Mouse (Mus musculus): ENCODE results near the gene Triap1. TPM values are rescaled to one million over a fixed set of nuclear protein-coding genes. Genes with fewer than 3 reads are reported as not detected.

Gene Triap1
- polyA plus RNA-seq, 1 experiment from 2014 or later: 55.6 TPM

DNA sequence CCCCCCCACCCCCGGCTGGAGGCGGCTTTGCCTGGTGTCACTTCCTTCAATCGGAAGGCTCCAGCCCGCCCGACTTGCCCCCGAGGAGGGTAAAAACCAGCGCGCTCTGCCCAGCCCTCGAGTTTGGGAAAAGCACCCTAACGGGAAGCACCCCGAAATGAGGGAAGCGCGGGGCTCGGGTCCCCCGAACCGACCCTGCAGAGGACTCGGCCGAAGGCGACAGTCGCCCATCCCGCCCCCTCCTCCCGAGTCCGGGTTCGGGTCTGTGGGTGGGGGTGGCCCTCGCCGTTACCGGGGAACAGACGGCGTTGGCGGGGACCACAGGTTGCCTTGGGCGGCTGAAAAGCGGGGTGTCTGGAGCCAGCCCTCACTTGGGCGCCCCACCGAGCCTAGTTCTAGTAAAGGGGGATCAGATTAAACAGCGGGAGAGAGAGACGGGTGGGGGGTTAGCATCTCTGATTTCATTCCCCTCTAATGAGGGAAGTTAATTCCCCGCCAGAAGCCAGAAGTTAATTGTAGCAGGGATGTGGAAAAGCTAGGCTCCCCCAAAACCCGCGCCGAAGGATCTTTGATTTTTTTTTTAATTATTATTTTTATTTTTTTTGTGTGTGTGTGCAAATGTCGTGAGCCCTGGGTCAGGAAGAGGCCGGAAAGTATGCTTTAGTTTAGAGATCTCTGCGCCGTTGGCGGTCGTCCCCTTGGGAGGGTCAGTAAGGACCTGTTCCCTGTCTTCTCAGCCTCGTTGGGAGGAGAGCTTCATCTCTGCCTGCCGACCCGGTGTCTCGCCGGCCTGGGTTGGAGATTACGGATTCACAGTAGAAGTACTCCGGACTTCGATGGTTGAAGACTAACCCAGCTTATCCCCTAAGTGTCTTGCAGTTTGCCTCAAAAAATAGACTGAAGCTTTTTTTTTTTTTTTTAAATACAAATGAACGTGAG lies 13.1 kb upstream of the Triap1 start:
- no peak for DNase-seq (ENCODE audit: low spot score)
- peak; percentile 40 for ATAC-seq (ENCODE audit: insufficient read depth, low FRiP score, low TSS enrichment)
- Histone ChIP-seq H3K27ac (ENCODE audit: low read depth, low read length) (peak overlapping the region; percentile 80), H3K4me1 (ENCODE audit: control insufficient read depth, insufficient read depth, low read length) (peaks cover 19% of the 10 kb centered on the region; the same call in 1 of the 2 replicates), H3K27me3 (ENCODE audit: control insufficient read depth, insufficient read depth, low read length) (no peaks in the 10 kb centered on the region), H3K9ac (ENCODE audit: low read length) (peak overlapping the region; percentile 91), H3K9me3 (ENCODE audit: control insufficient read depth, low read length) (no peaks in the 10 kb centered on the region), H3K36me3 (ENCODE audit: control insufficient read depth, insufficient read depth, low read length) (peaks cover 13% of the 10 kb centered on the region), H3K4me3 (ENCODE audit: low read depth, low read length) (peak overlapping the region; percentile 92), H3K4me2 (ENCODE audit: low read depth) (peak overlapping the region; percentile 73)
- 1% methylated on average over 51 of the region's 55 CpGs for WGBS

DNA sequence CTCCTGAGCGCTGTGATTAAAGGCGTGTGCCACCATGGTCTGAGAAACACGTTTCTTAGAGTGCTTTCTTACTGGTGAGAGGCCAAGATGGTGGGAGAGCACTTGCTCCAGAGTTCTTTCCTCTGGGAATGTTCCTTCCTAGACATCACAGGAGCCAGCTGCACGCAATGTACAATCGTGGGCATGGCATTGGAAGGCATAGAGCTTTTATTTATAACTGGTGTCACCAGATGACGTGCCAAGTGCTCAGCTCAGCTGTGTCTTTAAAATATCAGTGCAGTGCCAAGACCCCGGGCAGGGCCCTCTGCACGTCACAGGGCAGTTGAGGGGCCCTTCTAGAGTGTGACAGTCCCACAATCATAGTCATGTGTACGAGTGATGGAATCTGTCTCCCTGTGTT lies 10.1 kb upstream of the Triap1 start:
- H3K4me2 ChIP-seq (ENCODE audit: low read depth): no peak overlapping the region
- 96% methylated on average over 9 of the region's 9 CpGs for WGBS
- no peak overlapping the region for H3K4me3 ChIP-seq (ENCODE audit: low read depth, low read length)
- no peak for ATAC-seq (ENCODE audit: insufficient read depth, low FRiP score, low TSS enrichment)
- H3K4me1 ChIP-seq (ENCODE audit: control insufficient read depth, insufficient read depth, low read length): peaks cover 18% of the 10 kb centered on the region; the same call in 1 of the 2 replicates
- no peak overlapping the region for H3K9ac ChIP-seq (ENCODE audit: low read length)
- H3K27me3 ChIP-seq (ENCODE audit: control insufficient read depth, insufficient read depth, low read length): no peaks in the 10 kb centered on the region
- peaks cover 21% of the 10 kb centered on the region for H3K36me3 ChIP-seq (ENCODE audit: control insufficient read depth, insufficient read depth, low read length)
- DNase-seq (ENCODE audit: low spot score): no peak
- no peak overlapping the region for H3K27ac ChIP-seq (ENCODE audit: low read depth, low read length)
- no peaks in the 10 kb centered on the region for H3K9me3 ChIP-seq (ENCODE audit: control insufficient read depth, low read length)

DNA sequence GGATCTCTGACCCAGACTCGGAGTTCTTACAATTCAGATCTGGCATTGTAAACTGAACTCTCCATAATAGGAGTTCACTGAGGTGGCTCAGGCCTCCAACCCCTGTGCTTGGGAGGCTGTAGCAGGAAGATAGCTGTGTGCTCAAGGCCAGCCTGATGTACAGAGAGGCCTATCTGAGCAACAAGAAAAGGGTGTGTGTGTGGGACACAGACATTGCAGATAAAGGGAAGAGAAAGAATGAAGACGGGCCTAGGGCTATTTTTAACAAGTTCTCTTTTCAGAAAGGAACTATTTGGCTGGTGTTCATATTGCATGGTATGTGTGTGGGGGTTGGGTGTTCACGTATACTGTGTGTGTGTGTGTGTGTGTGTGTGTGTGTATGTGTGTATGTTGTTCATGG lies 7.4 kb upstream of the Triap1 start:
- Histone ChIP-seq H3K9ac (ENCODE audit: low read length) (no peak overlapping the region), H3K27me3 (ENCODE audit: control insufficient read depth, insufficient read depth, low read length) (no peaks in the 10 kb centered on the region), H3K36me3 (ENCODE audit: control insufficient read depth, insufficient read depth, low read length) (peaks cover 21% of the 10 kb centered on the region), H3K4me3 (ENCODE audit: low read depth, low read length) (no peak overlapping the region), H3K9me3 (ENCODE audit: control insufficient read depth, low read length) (no peaks in the 10 kb centered on the region), H3K27ac (ENCODE audit: low read depth, low read length) (no peak overlapping the region), H3K4me2 (ENCODE audit: low read depth) (no peak overlapping the region), H3K4me1 (ENCODE audit: control insufficient read depth, insufficient read depth, low read length) (peaks cover 11% of the 10 kb centered on the region; the same call in 1 of the 2 replicates)
- 90% methylated on average over 3 of the region's 3 CpGs for WGBS
- no peak for ATAC-seq (ENCODE audit: insufficient read depth, low FRiP score, low TSS enrichment)
- DNase-seq (ENCODE audit: low spot score): no peak

DNA sequence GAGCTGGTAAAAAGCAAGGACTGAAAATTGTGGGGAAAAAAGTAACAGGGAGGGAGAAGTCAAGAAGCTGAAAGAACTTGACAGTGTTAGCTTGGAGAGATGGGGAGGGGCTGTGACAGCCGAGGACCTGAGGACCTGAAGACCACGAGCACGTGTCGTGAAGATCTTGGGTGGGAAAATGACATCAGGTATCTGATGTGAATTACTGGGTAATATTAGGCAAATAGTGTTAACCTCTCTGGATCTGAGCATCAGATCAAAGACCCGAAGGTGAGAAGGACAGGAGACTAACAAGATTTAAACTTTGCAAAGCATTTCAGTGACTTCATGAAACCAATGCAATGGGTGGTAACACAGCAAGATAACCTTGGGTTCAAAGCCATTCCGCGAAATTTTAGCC lies 1.0 kb upstream of the Triap1 start:
- Histone ChIP-seq H3K4me1 (ENCODE audit: control insufficient read depth, insufficient read depth, low read length) (peaks cover 16% of the 10 kb centered on the region), H3K27me3 (ENCODE audit: control insufficient read depth, insufficient read depth, low read length) (no peaks in the 10 kb centered on the region), H3K4me2 (ENCODE audit: low read depth) (peak overlapping the region; percentile 55), H3K36me3 (ENCODE audit: control insufficient read depth, insufficient read depth, low read length) (peaks cover 6% of the 10 kb centered on the region), H3K9me3 (ENCODE audit: control insufficient read depth, low read length) (no peaks in the 10 kb centered on the region), H3K4me3 (ENCODE audit: low read depth, low read length) (peak overlapping the region; percentile 77; the same call in 1 of the 2 replicates), H3K9ac (ENCODE audit: low read length) (no peak overlapping the region), H3K27ac (ENCODE audit: low read depth, low read length) (no peak overlapping the region)
- DNase-seq (ENCODE audit: low spot score) (no peak), ATAC-seq (ENCODE audit: insufficient read depth, low FRiP score, low TSS enrichment) (no peak)
- WGBS: 34% methylated on average over 7 of the region's 7 CpGs

DNA sequence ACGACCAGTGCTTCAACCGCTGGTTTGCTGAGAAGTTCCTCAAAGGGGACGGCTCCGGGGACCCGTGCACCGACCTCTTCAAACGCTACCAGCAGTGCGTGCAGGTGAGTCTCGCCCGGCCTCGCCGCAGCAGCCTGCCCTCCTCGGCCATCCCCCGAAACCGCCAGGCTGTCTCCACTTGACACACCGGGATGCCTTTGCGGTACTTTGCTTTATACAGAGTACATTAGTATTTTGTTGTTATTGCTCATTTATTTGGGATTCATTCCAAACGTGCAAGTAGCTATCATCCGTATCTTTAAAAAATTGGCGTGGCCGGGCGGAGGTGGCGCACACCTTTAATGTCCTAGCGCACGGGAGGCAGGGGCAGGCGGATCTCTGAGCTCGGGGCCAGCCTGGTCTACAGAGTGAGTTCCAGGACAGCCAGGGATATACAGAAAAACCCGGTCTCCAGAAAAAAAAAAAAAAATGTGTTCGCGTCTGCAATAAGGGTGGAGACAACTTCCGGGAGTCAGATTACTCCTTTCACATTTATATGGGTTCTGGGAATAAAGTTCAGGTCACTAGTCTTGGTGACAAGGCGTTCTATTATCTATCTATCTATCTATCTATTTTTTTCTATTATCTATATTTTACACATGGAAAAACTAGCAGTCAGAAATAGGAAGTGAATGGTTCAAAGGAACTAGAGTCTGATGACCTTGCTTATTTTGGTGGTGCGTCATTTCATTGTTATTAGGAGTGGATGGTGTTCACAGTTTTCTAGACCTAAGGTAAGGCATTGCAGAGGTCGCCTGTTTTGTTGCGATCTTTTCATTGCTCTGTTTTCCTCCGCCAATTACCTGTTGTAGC lies 515 bp downstream of the Triap1 start:
- WGBS: 13% methylated on average over 36 of the region's 36 CpGs
- H3K36me3 ChIP-seq (ENCODE audit: control insufficient read depth, insufficient read depth, low read length): peaks cover 9% of the 10 kb centered on the region
- H3K9ac ChIP-seq (ENCODE audit: low read length): peak overlapping the region; percentile 90
- peak overlapping the region; percentile 55 for H3K4me2 ChIP-seq (ENCODE audit: low read depth)
- no peak for DNase-seq (ENCODE audit: low spot score)
- no peaks in the 10 kb centered on the region for H3K27me3 ChIP-seq (ENCODE audit: control insufficient read depth, insufficient read depth, low read length)
- H3K4me3 ChIP-seq (ENCODE audit: low read depth, low read length): peak overlapping the region; percentile 77
- H3K27ac ChIP-seq (ENCODE audit: low read depth, low read length): no peak overlapping the region
- no peaks in the 10 kb centered on the region for H3K9me3 ChIP-seq (ENCODE audit: control insufficient read depth, low read length)
- no peak for ATAC-seq (ENCODE audit: insufficient read depth, low FRiP score, low TSS enrichment)
- peaks cover 16% of the 10 kb centered on the region for H3K4me1 ChIP-seq (ENCODE audit: control insufficient read depth, insufficient read depth, low read length)

DNA sequence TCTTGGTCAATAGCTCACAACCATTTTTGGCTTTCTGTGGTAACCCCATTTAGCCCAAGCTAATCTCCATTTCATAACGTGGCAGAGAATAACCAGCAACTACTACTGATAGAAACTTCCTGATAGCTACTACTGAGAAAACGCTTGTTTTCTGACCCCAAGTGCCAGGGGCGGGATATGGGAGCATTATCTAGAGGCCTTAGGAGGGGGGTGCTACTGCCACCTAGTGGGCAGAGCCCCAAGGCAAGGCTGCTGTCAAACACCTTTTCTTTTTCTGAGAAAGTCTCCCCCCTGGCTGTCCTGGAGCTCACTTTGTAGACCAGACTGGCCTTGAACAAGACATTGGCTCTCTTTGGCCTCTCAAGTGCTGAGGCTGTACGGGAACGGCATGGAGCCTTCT lies 6.5 kb downstream of the Triap1 start:
- ATAC-seq (ENCODE audit: insufficient read depth, low FRiP score, low TSS enrichment) (no peak), DNase-seq (ENCODE audit: low spot score) (peak; percentile 83)
- WGBS: 4% methylated on average over 5 of the region's 5 CpGs
- H3K27ac ChIP-seq (ENCODE audit: low read depth, low read length): no peak overlapping the region
- H3K4me1 ChIP-seq (ENCODE audit: control insufficient read depth, insufficient read depth, low read length): peaks cover 11% of the 10 kb centered on the region
- no peak overlapping the region; the same call in 1 of the 2 replicates for H3K9ac ChIP-seq (ENCODE audit: low read length)
- peak overlapping the region; percentile 89 for H3K4me3 ChIP-seq (ENCODE audit: low read depth, low read length)
- H3K4me2 ChIP-seq (ENCODE audit: low read depth): peak overlapping the region; percentile 67
- peaks cover 9% of the 10 kb centered on the region for H3K36me3 ChIP-seq (ENCODE audit: control insufficient read depth, insufficient read depth, low read length)
- no peaks in the 10 kb centered on the region for H3K27me3 ChIP-seq (ENCODE audit: control insufficient read depth, insufficient read depth, low read length)
- no peaks in the 10 kb centered on the region for H3K9me3 ChIP-seq (ENCODE audit: control insufficient read depth, low read length)

DNA sequence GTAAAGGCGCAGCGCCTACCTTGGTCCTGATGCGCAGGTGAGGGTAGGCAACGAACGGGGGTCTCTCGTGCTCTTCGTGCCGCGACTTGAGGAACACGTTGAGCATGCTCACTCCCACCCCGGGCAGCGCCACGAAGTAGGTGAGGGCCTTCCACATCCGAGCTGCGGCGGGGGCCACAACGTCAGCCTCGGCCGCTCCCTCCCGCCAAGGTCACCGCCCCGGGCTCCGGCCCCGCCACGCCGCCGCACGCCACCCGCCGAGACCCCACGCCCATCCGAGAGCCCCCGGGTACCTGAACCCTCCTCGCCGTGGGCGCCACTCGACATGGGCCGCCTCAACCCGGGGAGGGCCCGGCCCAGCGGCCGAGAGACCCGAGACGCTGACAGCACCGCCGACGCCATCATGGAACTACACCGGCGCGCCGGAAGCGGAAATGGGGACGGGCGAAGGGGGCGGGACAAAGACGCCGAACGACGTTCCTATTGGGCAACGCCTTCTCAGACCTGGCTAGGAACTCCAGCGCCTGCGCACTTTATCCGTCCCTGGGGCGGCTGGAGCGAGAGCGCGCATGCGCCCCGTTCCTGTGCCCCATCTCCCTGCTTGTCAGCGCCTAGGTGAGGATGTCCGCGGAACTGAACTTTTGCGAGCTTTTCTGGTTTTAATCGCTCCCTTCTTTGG lies 7.7 kb downstream of the Triap1 start, which contains the start of gene Cox6a1:
TSS of gene Cox6a1 (minus strand) at position 436 of the 679 bp plus-strand sequence.
- H3K9me3 ChIP-seq (ENCODE audit: control insufficient read depth, low read length): no peaks in the 10 kb centered on the region
- peak; percentile 93 for ATAC-seq (ENCODE audit: insufficient read depth, low FRiP score, low TSS enrichment)
- peaks cover 11% of the 10 kb centered on the region for H3K4me1 ChIP-seq (ENCODE audit: control insufficient read depth, insufficient read depth, low read length)
- H3K4me3 ChIP-seq (ENCODE audit: low read depth, low read length): peak within 1 kb of the TSS; percentile 89
- DNase-seq (ENCODE audit: low spot score): peak; percentile 99
- WGBS: 0% methylated on average over 58 of the region's 74 CpGs
- peak within 1 kb of the TSS; percentile 73 for H3K27ac ChIP-seq (ENCODE audit: low read depth, low read length)
- H3K27me3 ChIP-seq (ENCODE audit: control insufficient read depth, insufficient read depth, low read length): no peaks in the 10 kb centered on the region
- H3K4me2 ChIP-seq (ENCODE audit: low read depth): peak within 1 kb of the TSS; percentile 67
- H3K9ac ChIP-seq (ENCODE audit: low read length): peak within 1 kb of the TSS; percentile 74
- H3K36me3 ChIP-seq (ENCODE audit: control insufficient read depth, insufficient read depth, low read length): peaks cover 7% of the 10 kb centered on the region

DNA sequence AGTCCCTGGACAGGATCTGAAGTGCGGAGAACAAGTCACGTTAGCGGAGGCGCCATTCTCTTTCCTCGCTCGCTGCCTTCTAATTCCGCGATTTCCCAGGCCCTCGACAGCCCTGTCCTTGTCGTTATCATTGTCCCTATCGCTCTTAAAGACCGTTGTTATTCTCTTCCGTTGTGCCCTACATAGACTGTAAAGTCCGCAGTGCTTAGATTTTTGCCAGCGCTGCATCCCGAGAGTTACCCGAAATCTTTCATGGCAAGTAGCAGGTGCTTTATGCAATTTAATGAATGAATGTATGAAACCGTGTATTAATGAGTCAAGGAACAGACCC lies 8.2 kb downstream of the Triap1 start:
- Histone ChIP-seq H3K4me2 (ENCODE audit: low read depth) (peak overlapping the region; percentile 67), H3K27me3 (ENCODE audit: control insufficient read depth, insufficient read depth, low read length) (no peaks in the 10 kb centered on the region), H3K27ac (ENCODE audit: low read depth, low read length) (peak overlapping the region; percentile 73), H3K4me3 (ENCODE audit: low read depth, low read length) (peak overlapping the region; percentile 89), H3K36me3 (ENCODE audit: control insufficient read depth, insufficient read depth, low read length) (peaks cover 7% of the 10 kb centered on the region), H3K4me1 (ENCODE audit: control insufficient read depth, insufficient read depth, low read length) (peaks cover 11% of the 10 kb centered on the region), H3K9ac (ENCODE audit: low read length) (peak overlapping the region; percentile 74), H3K9me3 (ENCODE audit: control insufficient read depth, low read length) (no peaks in the 10 kb centered on the region)
- no peak for DNase-seq (ENCODE audit: low spot score)
- WGBS: 1% methylated on average over 18 of the region's 18 CpGs
- peak; percentile 36; the same call in 1 of the 2 replicates for ATAC-seq (ENCODE audit: insufficient read depth, low FRiP score, low TSS enrichment)

Data from neural tube, embryonic 11.5 days (tissue).